11 mouse cellular contexts compared by ENCODE assay signal in the genomic region with DNA sequence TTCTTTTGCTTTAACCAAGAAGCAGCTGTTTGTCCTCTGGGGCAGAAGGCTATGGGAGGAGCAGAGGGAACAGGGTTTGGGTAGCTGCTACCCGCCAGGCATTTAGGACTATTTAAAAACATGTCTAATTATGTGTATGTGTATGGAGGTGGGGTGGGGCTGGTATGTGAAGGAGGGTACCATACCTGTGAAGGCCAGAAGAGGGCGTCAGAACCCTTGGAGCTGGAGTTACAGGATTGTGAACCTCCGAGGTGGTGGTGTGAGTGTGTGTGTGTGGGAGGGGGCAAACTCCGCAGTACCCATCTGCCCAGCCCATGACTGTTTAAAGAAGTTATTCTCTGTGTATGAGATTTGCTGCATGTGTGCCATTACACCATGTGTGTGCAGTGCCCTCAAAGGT. TPM values are rescaled to one million over a fixed set of nuclear protein-coding genes. Genes with fewer than 3 reads are reported as not detected.
A peak's percentile ranks its signal among the peaks of the same experiment; 100 is the strongest.
DNase-seq lines count a peak whose midpoint lies in the region; ATAC-seq and TF ChIP-seq lines count a peak whose summit lies in the region.
"Had no signal": no experiment of that assay in that cellular context is flagged by ENCODE, and none has a peak within 500 bp of the region (broad histone marks: within the 10 kb centered on the region; RNA-seq: fewer than 3 reads in every experiment).

No protein-coding gene starts in this region.

- no peak for ATAC-seq in limb, embryonic 14.5 days (ENCODE audit: low FRiP score, low read depth)

- DNase-seq in layer of hippocampus, adult 2 months (ENCODE audit: low spot score in 2 of 2) = no peak
- DNase-seq in layer of hippocampus, adult 11-12 months (ENCODE audit: low spot score) = no peak
- DNase-seq in A20 (ENCODE audit: low read depth, low spot score) = peak; percentile 29
- DNase-seq in limb, embryonic 14.5 days (ENCODE audit: low spot score) = no peak
- no peak for DNase-seq in adrenal gland, postnatal 10 days
- no peak for DNase-seq in urinary bladder, adult 2 months (ENCODE audit: low spot score)
- DNase-seq: adrenal gland, postnatal 25 days; retina, postnatal 1 day had no signal

- H3K9ac ChIP-seq in ES-Bruce4 (ENCODE audit: low read depth, poor library complexity, severe bottlenecking) = no peak overlapping the region
- H3K9ac ChIP-seq in limb, embryonic 14.5 days (ENCODE audit: low read depth, low read length, severe bottlenecking) = peak overlapping the region; percentile 1; the same call in 1 of the 2 replicates
- H3K9ac ChIP-seq: kidney, embryonic 15.5 days; limb, embryonic 13.5 days had no signal

- H3K27ac ChIP-seq in layer of hippocampus, adult 2 months = no peak overlapping the region
- no peak overlapping the region for H3K27ac ChIP-seq in ES-Bruce4 (ENCODE audit: insufficient read depth, low read length)
- no peak overlapping the region for H3K27ac ChIP-seq in limb, embryonic 14.5 days (replicated peaks; ENCODE audit: low read depth, low read length)

- no peak for TF ChIP-seq POLR2A in ES-Bruce4 (IDR thresholded peaks at IDR 0.05; ENCODE audit: insufficient read depth, low read length)
- no peak for TF ChIP-seq POLR2A in limb, embryonic 14.5 days (IDR thresholded peaks at IDR 0.05; ENCODE audit: borderline replicate concordance, extremely low read depth, insufficient read depth, insufficient read length)

- H3K27me3 ChIP-seq in ES-Bruce4 (ENCODE audit: control insufficient read depth, insufficient read depth, low read length, poor library complexity, severe bottlenecking) = no peaks in the 10 kb centered on the region
- H3K27me3 ChIP-seq in limb, embryonic 14.5 days (ENCODE audit: control insufficient read depth, insufficient read depth, low read length) = no peaks in the 10 kb centered on the region
- H3K27me3 ChIP-seq: kidney, embryonic 15.5 days; limb, embryonic 13.5 days had no signal

- no peak for TF ChIP-seq EP300 in ES-Bruce4 (IDR thresholded peaks at IDR 0.05; ENCODE audit: insufficient read depth, low read depth, low read length)

- no peaks in the 10 kb centered on the region for H3K36me3 ChIP-seq in ES-Bruce4 (ENCODE audit: control insufficient read depth, insufficient read depth, low read length, poor library complexity, severe bottlenecking)
- H3K36me3 ChIP-seq in limb, embryonic 14.5 days (ENCODE audit: control insufficient read depth, insufficient read depth, low read length) = no peaks in the 10 kb centered on the region
- H3K36me3 ChIP-seq: kidney, embryonic 15.5 days; limb, embryonic 13.5 days had no signal

- H3K9me3 ChIP-seq in ES-Bruce4 (replicated peaks; ENCODE audit: control insufficient read depth, insufficient read depth, low read length, poor library complexity, severe bottlenecking) = no peaks in the 10 kb centered on the region
- H3K9me3 ChIP-seq in limb, embryonic 14.5 days (ENCODE audit: control insufficient read depth, low read length) = no peaks in the 10 kb centered on the region
- H3K9me3 ChIP-seq: kidney, embryonic 15.5 days; limb, embryonic 13.5 days had no signal

- H3K4me2 ChIP-seq in limb, embryonic 14.5 days (replicated peaks; ENCODE audit: low read depth, low read length, severe bottlenecking) = no peak overlapping the region
- H3K4me2 ChIP-seq: kidney, embryonic 15.5 days; limb, embryonic 13.5 days had no signal

- H3K4me3 ChIP-seq in layer of hippocampus, adult 2 months = no peak overlapping the region
- H3K4me3 ChIP-seq in ES-Bruce4 (ENCODE audit: low read depth, low read length) = no peak overlapping the region
- no peak overlapping the region for H3K4me3 ChIP-seq in limb, embryonic 14.5 days (replicated peaks; ENCODE audit: low read length)
- H3K4me3 ChIP-seq: kidney, embryonic 15.5 days; limb, embryonic 13.5 days had no signal

- no peaks in the 10 kb centered on the region for H3K4me1 ChIP-seq in ES-Bruce4 (ENCODE audit: control insufficient read depth, insufficient read depth, low read length)
- H3K4me1 ChIP-seq in limb, embryonic 14.5 days (ENCODE audit: control insufficient read depth, insufficient read depth, low read length) = no peaks in the 10 kb centered on the region

- peak; percentile 50 for TF ChIP-seq CTCF in layer of hippocampus, adult 2 months (conservative IDR thresholded peaks at IDR 0.05)
- TF ChIP-seq CTCF in ES-Bruce4 (IDR thresholded peaks at IDR 0.05; ENCODE audit: low read depth, low read length) = peak; percentile 78

- WGBS in limb, embryonic 14.5 days = 50% methylated on average over 4 of the region's 4 CpGs

RNA-seq across cellular contexts. Expression of gene Sept9, which starts 25.3 kb away (rescaled TPM):
- 100 to 1,000 TPM; 102 to 114 TPM for total RNA-seq in layer of hippocampus, adult 2 months (2021)
- polyA plus RNA-seq in ES-Bruce4 (2011; ENCODE audit: insufficient read depth, insufficient read length, low read depth, missing spikeins) = 123 and 146 TPM in 2 replicates
- 76.5 and 78.7 TPM in 2 replicates for polyA plus RNA-seq in limb, embryonic 14.5 days (2012; rRNA removed)
- 125 and 136 TPM in 2 replicates for polyA plus RNA-seq in limb, embryonic 14.5 days (2014; fragmentation: Nextera tagmentation; extraction: Ambion mirVana)
- 100 to 1,000 TPM; 115 to 146 TPM for total RNA-seq in adrenal gland, postnatal 10 days (2021)
- polyA plus RNA-seq in urinary bladder, adult 2 months (2012; rRNA removed) = 38.4 and 62.8 TPM in 2 replicates
